Mouse (Mus musculus) layer of hippocampus, postnatal 36 days (tissue): ENCODE results near the gene 6030468B19Rik. TPM values are rescaled to one million over a fixed set of nuclear protein-coding genes. Genes with fewer than 3 reads are reported as not detected.
A peak's percentile ranks its signal among the peaks of the same experiment; 100 is the strongest.
"Not testable (repeated sequence)": the region's sequence is repeated elsewhere in the genome, so short reads cannot be mapped to it uniquely, and the experiment has no call there.

Source experiments
- DNase-seq, 2 experiments: peaks; one replicate each; pipeline ENCODE4 v3.0.0; 2022
- total RNA-seq, 2 experiments: library from RNA; stranded (reverse); gene quantifications; 2 replicates each; pipeline ENCODE4 v1.2.3; 2021

6030468B19Rik gene
- total RNA-seq, 2 experiments from 2014 or later: 0.61 TPM; not detected in 1

GRCm38 (mm10) chr11:117779434-117780198 is 17.8 kb upstream of the 6030468B19Rik start:
- peak in 1 of 2 experiments; percentile 50 for DNase-seq

GRCm38 (mm10) chr11:117780199-117780515 is 17.3 kb upstream of the 6030468B19Rik start:
- DNase-seq: no peak

GRCm38 (mm10) chr11:117780582-117781111 is 16.8 kb upstream of the 6030468B19Rik start:
- no peak for DNase-seq

GRCm38 (mm10) chr11:117781199-117781821 is 16.1 kb upstream of the 6030468B19Rik start:
- DNase-seq: no peak

- DNase-seq: no peak
Observed at GRCm38 (mm10) chr11:117781993-117782704, 15.3 kb upstream of the 6030468B19Rik start, which contains the start of the genes Tmc8 and Tmc6. Gene Tmc8 (plus strand): TSS chr11:117782076. Gene Tmc6 (minus strand): TSS chr11:117782198.

- no peak for DNase-seq
Observed at GRCm38 (mm10) chr11:117782705-117783034, 14.8 kb upstream of the 6030468B19Rik start.

- DNase-seq: peak in 1 of 2 experiments; percentile 42
Observed at GRCm38 (mm10) chr11:117783089-117783488, 14.4 kb upstream of the 6030468B19Rik start.

GRCm38 (mm10) chr11:117783683-117784309 is 13.7 kb upstream of the 6030468B19Rik start:
- no peak for DNase-seq

GRCm38 (mm10) chr11:117786294-117786693 is 11.2 kb upstream of the 6030468B19Rik start:
- DNase-seq: no peak

GRCm38 (mm10) chr11:117788481-117788880 is 9.0 kb upstream of the 6030468B19Rik start:
- DNase-seq: not testable (repeated sequence)

- peak in 1 of 2 experiments; percentile 55 for DNase-seq
Observed at GRCm38 (mm10) chr11:117790286-117790685, 7.2 kb upstream of the 6030468B19Rik start.

- no peak for DNase-seq
Observed at GRCm38 (mm10) chr11:117790703-117791440, 6.6 kb upstream of the 6030468B19Rik start.

GRCm38 (mm10) chr11:117791441-117791761 is 6.1 kb upstream of the 6030468B19Rik start:
- no peak for DNase-seq

- no peak for DNase-seq
Observed at GRCm38 (mm10) chr11:117792281-117792888, 5.1 kb upstream of the 6030468B19Rik start.

- no peak for DNase-seq
Observed at GRCm38 (mm10) chr11:117794035-117794551, 3.4 kb upstream of the 6030468B19Rik start.

GRCm38 (mm10) chr11:117796954-117797353 is 506 bp upstream of the 6030468B19Rik start:
- no peak for DNase-seq

- DNase-seq: no peak
Observed at GRCm38 (mm10) chr11:117798160-117798541, 691 bp downstream of the 6030468B19Rik start.

- DNase-seq: no peak
Observed at GRCm38 (mm10) chr11:117799174-117799573, 1.7 kb downstream of the 6030468B19Rik start.

- no peak for DNase-seq
Observed at GRCm38 (mm10) chr11:117800038-117800437, 2.6 kb downstream of the 6030468B19Rik start.

- DNase-seq: no peak
Observed at GRCm38 (mm10) chr11:117801650-117802049, 4.2 kb downstream of the 6030468B19Rik start.

- DNase-seq: no peak
Observed at GRCm38 (mm10) chr11:117803166-117803688, 5.8 kb downstream of the 6030468B19Rik start.
